Mouse (Mus musculus) stomach, postnatal 0 days (tissue): Measurements from ENCODE around the gene Arl16.

ENCODE experiments used
- CTCF ChIP-seq: IDR thresholded peaks from 2 replicates; pipeline ENCODE4 v1.5.1; 2016; ENCODE audit warnings: antibody characterized with exemption, low read depth, mild to moderate bottlenecking, moderate library complexity
- EP300 ChIP-seq: optimal IDR thresholded peaks from 2 replicates; pipeline ENCODE3; 2016; ENCODE audit warnings: antibody characterized with exemption

DNA sequence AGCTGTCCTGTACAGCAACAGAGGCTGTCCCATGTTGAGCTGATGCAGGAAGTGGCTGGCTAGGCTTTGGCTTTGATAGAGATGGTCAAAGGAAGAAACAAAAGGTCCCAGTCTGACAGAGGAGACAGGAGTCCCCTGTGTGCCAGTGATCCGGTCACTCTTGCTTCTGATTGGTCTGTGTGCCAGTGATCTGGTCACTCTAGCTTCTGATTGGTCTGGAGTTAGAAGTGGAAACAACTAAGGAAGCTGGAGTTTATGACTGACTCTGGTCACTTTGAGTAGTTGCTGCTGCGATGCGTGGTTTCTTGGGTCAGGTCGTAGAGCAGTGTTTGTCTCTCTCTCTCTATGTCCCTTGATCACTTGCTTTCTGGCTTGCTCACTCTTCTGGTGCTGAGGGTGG is 34.3 kb upstream of the Arl16 start:
- no peak for TF ChIP-seq CTCF
- no peak for TF ChIP-seq EP300
